Mouse (Mus musculus): ENCODE measurements around the gene Hap1. TPM values are rescaled to one million over a fixed set of nuclear protein-coding genes. Genes with fewer than 3 reads are reported as not detected.

Hap1 gene
- 10 to 100 TPM; 46.9 to 49.7 TPM for total RNA-seq (2021)
- long read RNA-seq, experiment 1, transcript Hap1-201 (11 exons, 2,120 nt): major isoform, 10 of 53 reads
- long read RNA-seq, experiment 1, partial matches to known transcripts: 7 of 53 reads
- long read RNA-seq, experiment 1, other reads (novel, unspliced or antisense): 36 of 53 reads
- long read RNA-seq, experiment 2, transcript Hap1-201 (11 exons, 2,120 nt): major isoform, 6 of 54 reads
- long read RNA-seq, experiment 2, partial matches to known transcripts: 3 of 54 reads
- long read RNA-seq, experiment 2, other reads (novel, unspliced or antisense): 45 of 54 reads

- peak; percentile 70 to 77 for DNase-seq (ENCODE audit: low spot score in 2 of 2)
These were observed at the start of gene Hap1 for GRCm38 (mm10) chr11:100355972-100356818. Gene Hap1 (minus strand): TSS chr11:100356128.

GRCm38 (mm10) chr11:100404456-100405074 lies 48.6 kb upstream of the Hap1 start:
- no peak for DNase-seq (ENCODE audit: low spot score in 2 of 2)

- no peak for DNase-seq (ENCODE audit: low spot score in 2 of 2)
These were observed 47.7 kb upstream of the Hap1 start for GRCm38 (mm10) chr11:100403445-100404134.

GRCm38 (mm10) chr11:100402682-100403081 lies 46.8 kb upstream of the Hap1 start:
- DNase-seq (ENCODE audit: low spot score in 2 of 2): no peak

GRCm38 (mm10) chr11:100402240-100402639 lies 46.3 kb upstream of the Hap1 start:
- DNase-seq (ENCODE audit: low spot score in 2 of 2): no peak

- DNase-seq (ENCODE audit: low spot score in 2 of 2): no peak
These were observed 44.9 kb upstream of the Hap1 start for GRCm38 (mm10) chr11:100400842-100401241.

- no peak for DNase-seq (ENCODE audit: low spot score in 2 of 2)
These were observed 44.0 kb upstream of the Hap1 start for GRCm38 (mm10) chr11:100399727-100400538.

GRCm38 (mm10) chr11:100399320-100399719 lies 43.4 kb upstream of the Hap1 start:
- no peak for DNase-seq (ENCODE audit: low spot score in 2 of 2)

- no peak for DNase-seq (ENCODE audit: low spot score in 2 of 2)
These were observed 42.6 kb upstream of the Hap1 start for GRCm38 (mm10) chr11:100398517-100398916.

GRCm38 (mm10) chr11:100397600-100398389 lies 41.9 kb upstream of the Hap1 start, which contains the start of gene Jup:
Gene Jup (minus strand): TSS chr11:100397763.
- peak; percentile 97 for DNase-seq (ENCODE audit: low spot score in 2 of 2)

- peak in 1 of 2 experiments; percentile 48 for DNase-seq (ENCODE audit: low spot score in 2 of 2)
These were observed 41.1 kb upstream of the Hap1 start for GRCm38 (mm10) chr11:100396886-100397599.

GRCm38 (mm10) chr11:100395861-100396631 lies 40.1 kb upstream of the Hap1 start:
- DNase-seq (ENCODE audit: low spot score in 2 of 2): no peak

- peak; percentile 66 to 72 for DNase-seq (ENCODE audit: low spot score in 2 of 2)
These were observed 39.3 kb upstream of the Hap1 start for GRCm38 (mm10) chr11:100395200-100395599.

GRCm38 (mm10) chr11:100394353-100395074 lies 38.6 kb upstream of the Hap1 start:
- no peak for DNase-seq (ENCODE audit: low spot score in 2 of 2)

GRCm38 (mm10) chr11:100393733-100394132 lies 37.8 kb upstream of the Hap1 start:
- DNase-seq (ENCODE audit: low spot score in 2 of 2): no peak

GRCm38 (mm10) chr11:100392958-100393357 lies 37.0 kb upstream of the Hap1 start:
- DNase-seq (ENCODE audit: low spot score in 2 of 2): no peak

GRCm38 (mm10) chr11:100391884-100392345 lies 36.0 kb upstream of the Hap1 start:
- no peak for DNase-seq (ENCODE audit: low spot score in 2 of 2)

All from adrenal gland, adult 18-20 months (tissue).